Mouse (Mus musculus): Measurements from ENCODE around the gene Phyhipl.

The Phyhipl gene

DNA sequence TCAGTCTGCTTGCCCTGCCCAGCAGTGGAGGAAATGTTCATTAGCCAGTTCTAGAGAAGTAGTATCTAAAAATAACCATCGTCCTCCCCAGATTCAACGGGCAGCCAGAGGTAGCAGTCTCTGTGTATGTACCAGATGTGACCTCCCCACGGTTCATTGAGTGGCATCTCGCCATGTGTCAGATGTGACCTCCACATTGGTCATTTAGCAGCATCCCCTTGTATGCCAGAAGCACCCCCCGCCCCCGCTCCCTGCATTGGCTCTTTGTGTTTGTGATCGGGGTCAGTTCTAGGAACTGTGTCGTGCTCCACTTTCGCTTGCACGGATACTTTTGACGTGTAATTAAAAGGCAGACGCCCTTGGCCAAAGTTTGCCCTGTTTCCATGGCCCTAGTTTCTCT is 120.4 kb downstream of the Phyhipl start:
- ATAC-seq (ENCODE audit: insufficient number of reproducible peaks, low FRiP score, low TSS enrichment) = no peak

- ATAC-seq (ENCODE audit: insufficient number of reproducible peaks, low FRiP score, low TSS enrichment) = no peak
These were observed 121.2 kb downstream of the Phyhipl start for GRCm38 (mm10) chr10:70534571-70534970.

DNA sequence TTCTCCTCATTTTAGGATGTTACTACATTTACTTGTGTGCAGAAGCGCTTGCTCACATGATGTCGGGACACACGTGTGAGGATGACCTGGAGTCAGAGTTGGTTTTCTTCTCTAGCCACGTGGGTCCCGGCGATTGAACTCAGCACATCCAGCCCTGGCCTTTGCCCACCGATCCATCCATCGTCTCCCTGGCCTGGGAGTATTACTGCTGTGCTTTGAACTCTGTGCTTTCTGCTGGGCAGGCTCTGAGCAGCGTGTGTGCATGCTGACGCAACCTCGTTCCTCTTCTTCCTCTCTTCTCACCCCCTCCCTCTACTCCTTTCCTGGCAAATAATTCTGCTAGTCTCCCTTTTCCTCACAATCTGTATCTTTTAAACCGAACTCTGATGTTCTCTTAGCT is 121.8 kb downstream of the Phyhipl start:
- ATAC-seq (ENCODE audit: insufficient number of reproducible peaks, low FRiP score, low TSS enrichment) = no peak

- ATAC-seq (ENCODE audit: insufficient number of reproducible peaks, low FRiP score, low TSS enrichment) = peak; percentile 33; the same call in 1 of the 2 replicates
These were observed 122.4 kb downstream of the Phyhipl start for GRCm38 (mm10) chr10:70533301-70533781.

- peak; percentile 74 for ATAC-seq (ENCODE audit: insufficient number of reproducible peaks, low FRiP score, low TSS enrichment)
These were observed 123.5 kb downstream of the Phyhipl start for GRCm38 (mm10) chr10:70532249-70532648.

DNA sequence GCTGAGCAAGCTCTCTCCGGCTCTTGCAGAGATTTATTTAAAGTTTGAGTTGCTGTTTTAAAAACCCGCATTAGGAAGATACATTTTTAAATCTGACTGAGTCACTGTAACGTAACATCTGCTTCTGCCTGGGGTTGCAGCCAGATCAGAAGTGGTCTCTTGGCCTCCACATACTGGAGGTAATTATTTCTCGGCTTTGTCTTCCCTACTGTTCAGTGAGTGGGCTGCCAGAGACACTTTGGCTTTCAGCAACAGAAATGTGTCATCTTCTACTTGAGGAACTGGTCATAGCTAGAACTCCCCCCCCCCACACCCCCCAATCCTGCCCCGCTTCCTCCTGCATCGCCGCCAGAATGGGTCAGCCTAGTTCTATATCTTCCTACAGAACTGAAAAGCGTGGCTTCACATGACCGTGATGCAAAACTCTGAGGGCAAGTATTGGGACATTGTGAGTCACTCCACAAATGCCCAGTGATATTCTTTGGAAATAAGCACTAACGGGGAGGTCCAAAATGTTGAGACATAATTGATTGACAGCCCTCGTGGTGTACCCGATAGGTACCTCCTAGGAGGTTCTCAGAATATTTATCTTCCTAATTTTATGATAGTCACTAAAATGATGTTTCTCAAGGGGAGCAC is 125.5 kb downstream of the Phyhipl start:
- no peak for ATAC-seq (ENCODE audit: insufficient number of reproducible peaks, low FRiP score, low TSS enrichment)

GRCm38 (mm10) chr10:70521379-70521778 is 134.4 kb downstream of the Phyhipl start:
- ATAC-seq (ENCODE audit: insufficient number of reproducible peaks, low FRiP score, low TSS enrichment) = no peak

GRCm38 (mm10) chr10:70520143-70521131 is 135.3 kb downstream of the Phyhipl start:
- peak; percentile 49; the same call in 1 of the 2 replicates for ATAC-seq (ENCODE audit: insufficient number of reproducible peaks, low FRiP score, low TSS enrichment)

- no peak for ATAC-seq (ENCODE audit: insufficient number of reproducible peaks, low FRiP score, low TSS enrichment)
These were observed 136.1 kb downstream of the Phyhipl start for GRCm38 (mm10) chr10:70519640-70520099.

GRCm38 (mm10) chr10:70516661-70517060 is 139.1 kb downstream of the Phyhipl start:
- ATAC-seq (ENCODE audit: insufficient number of reproducible peaks, low FRiP score, low TSS enrichment) = no peak

DNA sequence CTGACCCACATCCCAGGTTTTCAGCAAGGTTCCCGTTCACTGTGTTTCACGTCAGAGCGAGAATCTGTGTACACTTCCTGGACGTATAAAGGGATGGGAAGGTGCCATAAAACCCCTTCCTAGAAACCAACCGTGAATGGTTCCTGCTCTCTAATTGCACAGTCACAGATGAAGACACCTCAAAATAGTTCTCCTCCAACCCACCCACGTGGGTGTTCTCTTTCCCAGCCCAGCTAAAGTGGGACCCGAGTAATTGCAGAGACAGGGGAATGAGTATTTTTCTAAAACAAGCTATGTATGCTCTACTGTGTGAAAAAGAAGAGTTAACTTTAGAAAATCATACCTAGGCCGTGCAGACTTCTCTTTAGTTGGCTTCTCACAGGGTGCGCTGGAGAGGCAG is 140.9 kb downstream of the Phyhipl start:
- ATAC-seq (ENCODE audit: insufficient number of reproducible peaks, low FRiP score, low TSS enrichment) = no peak

- no peak for ATAC-seq (ENCODE audit: insufficient number of reproducible peaks, low FRiP score, low TSS enrichment)
These were observed 147.9 kb downstream of the Phyhipl start for GRCm38 (mm10) chr10:70507880-70508279.
